Mouse (Mus musculus) T-cell, adult 66 days (primary cell): ENCODE results near the gene Klc4. TPM values are rescaled to one million over a fixed set of nuclear protein-coding genes. Genes with fewer than 3 reads are reported as not detected.

ENCODE experiments used
- total RNA-seq, 2 experiments: library from RNA; stranded (reverse); gene quantifications; 3 replicates in 1 of 2; 4 replicates in 1 of 2; pipeline ENCODE4 v1.2.4; 2023

Gene Klc4
- 10 to 100 TPM; 13.0 to 16.7 TPM for total RNA-seq

GRCm38 (mm10) chr17:46645561-46646321 is at the start of gene Klc4, which contains the start of gene Mrpl2:
Gene Klc4 (minus strand): TSS chr17:46646022.
Gene Mrpl2 (plus strand): TSS chr17:46646229.

GRCm38 (mm10) chr17:46680760-46681373 is 35.0 kb upstream of the Klc4 start, which contains the start of gene Klhdc3:
Gene Klhdc3 (minus strand): TSS chr17:46680914.

GRCm38 (mm10) chr17:46678416-46678815 is 32.6 kb upstream of the Klc4 start, which contains the start of gene Mea1:
Gene Mea1 (plus strand): TSS chr17:46678793.

GRCm38 (mm10) chr17:46673850-46674529 is 28.2 kb upstream of the Klc4 start, which contains the start of gene Rrp36:
Gene Rrp36 (minus strand): TSS chr17:46674352.

GRCm38 (mm10) chr17:46650232-46651031 is 4.6 kb upstream of the Klc4 start, which contains the start of gene Cul7:
Gene Cul7 (plus strand): TSS chr17:46650337.

GRCm38 (mm10) chr17:46628791-46629684 is 16.8 kb downstream of the Klc4 start, which contains the start of gene Ptk7:
Gene Ptk7 (minus strand): TSS chr17:46629504.

Other genes starting within 250 kb of the Klc4 start
- gene Crip3, start 217.1 kb downstream of the Klc4 start, total RNA-seq: not detected
- not detected for gene Slc22a7, start 207.6 kb downstream of the Klc4 start, total RNA-seq
- gene Ttbk1, start 158.3 kb downstream of the Klc4 start, total RNA-seq: under 1 TPM; 0.53 to 0.87 TPM
- gene Dnph1, start 149.3 kb downstream of the Klc4 start, total RNA-seq: 1 to 10 TPM in 1 of 2 experiments, not detected in 1; 1.1 TPM
- 10 to 100 TPM; 14.3 to 16.6 TPM for gene Cul9, start 99.6 kb downstream of the Klc4 start, total RNA-seq
- gene Srf, start 89.8 kb downstream of the Klc4 start, total RNA-seq: 10 to 100 TPM; 74.1 to 76.7 TPM
- gene Ptk7, start 16.5 kb downstream of the Klc4 start, total RNA-seq: not detected
- 10 to 100 TPM; 30.7 to 32.8 TPM for gene Mrpl2, start 207 bp upstream of the Klc4 start, total RNA-seq
- gene Cul7, start 4.3 kb upstream of the Klc4 start, total RNA-seq: 1 to 10 TPM; 6.7 to 7.6 TPM
- gene Rrp36, start 28.3 kb upstream of the Klc4 start, total RNA-seq: 10 to 100 TPM; 28.2 to 34.0 TPM
- 10 to 100 TPM; 44.8 to 46.6 TPM for gene Mea1, start 32.8 kb upstream of the Klc4 start, total RNA-seq
- gene Klhdc3, start 34.9 kb upstream of the Klc4 start, total RNA-seq: 10 to 100 TPM; 42.8 to 54.6 TPM
- gene Ppp2r5d, start 59.1 kb upstream of the Klc4 start, total RNA-seq: 10 to 100 TPM; 46.9 to 48.3 TPM
- gene Pex6, start 65.4 kb upstream of the Klc4 start, total RNA-seq: 10 to 100 TPM; 27.9 to 32.0 TPM
- gene Gnmt, start 83.1 kb upstream of the Klc4 start, total RNA-seq: 1 to 10 TPM; 1.8 to 6.1 TPM
- gene Cnpy3, start 106.2 kb upstream of the Klc4 start, total RNA-seq: 10 to 100 TPM; 51.7 to 54.6 TPM
- not detected for gene Ptcra, start 117.7 kb upstream of the Klc4 start, total RNA-seq
- 10 to 100 TPM; 16.8 to 24.2 TPM for gene 2310039H08Rik, start 126.6 kb upstream of the Klc4 start, total RNA-seq
- gene Rpl7l1, start 136.7 kb upstream of the Klc4 start, total RNA-seq: 10 to 100 TPM; 54.9 to 65.9 TPM
- gene Bicral, start 212.5 kb upstream of the Klc4 start, total RNA-seq: 10 to 100 TPM; 39.4 to 55.6 TPM
- 10 to 100 TPM; 15.6 to 16.2 TPM for gene Tbcc, start 244.7 kb upstream of the Klc4 start, total RNA-seq